Mouse (Mus musculus): ENCODE results near the gene Trim54. TPM values are rescaled to one million over a fixed set of nuclear protein-coding genes. Genes with fewer than 3 reads are reported as not detected.

The Trim54 gene
- total and polyA plus RNA-seq, 3 experiments = not detected

- no peak overlapping the region for H3K27ac ChIP-seq (ENCODE audit: control insufficient read depth, low read depth, low read length)
- H3K4me1 ChIP-seq (ENCODE audit: control insufficient read depth in 1 of 2, insufficient read depth in 2 of 2, low read length in 2 of 2) = peaks cover 2 to 7% of the 10 kb centered on the region in 2 experiments; a peak in 3 of 4 replicates
- no peaks in the 10 kb centered on the region for H3K9me3 ChIP-seq (replicated peaks; ENCODE audit: insufficient read depth, low read length)
- no peak overlapping the region for H3K9ac ChIP-seq (ENCODE audit: control insufficient read depth, low read depth, low read length, poor library complexity, severe bottlenecking)
- H3K4me3 ChIP-seq (ENCODE audit: control insufficient read depth in 1 of 2, insufficient read depth in 1 of 2, low read depth in 2 of 2, low read length in 2 of 2) = no peak overlapping the region
- H3K27me3 ChIP-seq (ENCODE audit: control insufficient read depth in 1 of 2, insufficient read depth in 2 of 2, low read length in 2 of 2) = peaks cover 8 to 10% of the 10 kb centered on the region in 2 experiments
- H3K36me3 ChIP-seq (ENCODE audit: control insufficient read depth in 1 of 2, insufficient read depth in 2 of 2, low read length in 2 of 2) = peaks cover 0 to 5% of the 10 kb centered on the region in 2 experiments; a peak in 1 of 4 replicates
- peak; percentile 77 for DNase-seq (ENCODE audit: low read depth, low spot score)
- H3K79me2 ChIP-seq (ENCODE audit: control insufficient read depth, insufficient read depth, low read length, poor library complexity) = no peaks in the 10 kb centered on the region
- peak; percentile 64 for TF ChIP-seq MXI1 (IDR thresholded peaks at IDR 0.05; ENCODE audit: low read depth, low read length)
- peak; percentile 80; the same call in 1 of the 2 replicates for TF ChIP-seq MAX (IDR thresholded peaks at IDR 0.05; ENCODE audit: low read length)
- peak; percentile 31 to 43; a peak in 2 of 4 replicates for TF ChIP-seq EP300 (IDR thresholded peaks at IDR 0.05; ENCODE audit: low read depth in 1 of 2, low read length in 2 of 2)
- TF ChIP-seq USF1 (IDR thresholded peaks at IDR 0.05; ENCODE audit: low read depth, low read length) = no peak
- TF ChIP-seq RCOR1 (IDR thresholded peaks at IDR 0.05; ENCODE audit: low read depth, low read length) = no peak
- no peak for TF ChIP-seq RAD21 (IDR thresholded peaks at IDR 0.05; ENCODE audit: low read depth, low read length)
- TF ChIP-seq GATA1 (IDR thresholded peaks at IDR 0.05; ENCODE audit: low read depth, low read length) = peak; percentile 46; the same call in 1 of the 2 replicates
- TF ChIP-seq SIN3A (IDR thresholded peaks at IDR 0.05; ENCODE audit: low read length) = peak; percentile 58; the same call in 1 of the 2 replicates
Observed at GRCm38 (mm10) chr5:31121111-31121510, 4.6 kb downstream of the Trim54 start.

DNA sequence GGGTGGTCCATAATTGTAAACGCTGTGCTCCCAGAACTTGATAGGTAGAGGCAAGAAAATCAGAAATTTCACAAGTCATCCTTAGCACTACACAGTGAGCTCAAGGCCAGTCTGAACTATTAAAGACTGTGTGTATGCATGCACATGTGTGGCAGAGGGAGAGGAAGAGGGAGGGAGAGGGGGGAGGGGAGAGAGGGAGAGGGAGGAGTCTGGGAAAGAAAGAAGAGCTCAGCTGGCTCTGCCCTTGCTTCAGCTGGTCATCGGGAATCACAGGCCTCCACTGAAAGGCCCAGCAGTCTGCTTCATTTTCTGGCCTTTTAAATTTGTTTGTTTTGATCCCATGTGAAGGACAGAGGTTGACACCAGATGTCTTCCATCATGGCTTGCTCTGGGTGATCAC lies 7.0 kb downstream of the Trim54 start:
- Histone ChIP-seq H3K79me2 (ENCODE audit: control insufficient read depth, insufficient read depth, low read length, poor library complexity) (no peaks in the 10 kb centered on the region), H3K9ac (ENCODE audit: control insufficient read depth, low read depth, low read length, poor library complexity, severe bottlenecking) (no peak overlapping the region), H3K4me1 (ENCODE audit: control insufficient read depth in 1 of 2, insufficient read depth in 2 of 2, low read length in 2 of 2) (peaks cover 2 to 9% of the 10 kb centered on the region in 2 experiments; a peak in 3 of 4 replicates), H3K27me3 (ENCODE audit: control insufficient read depth in 1 of 2, insufficient read depth in 2 of 2, low read length in 2 of 2) (peaks cover under 1 to 5% of the 10 kb centered on the region in 2 experiments; a peak in 3 of 4 replicates), H3K27ac (ENCODE audit: control insufficient read depth, low read depth, low read length) (no peak overlapping the region), H3K36me3 (ENCODE audit: control insufficient read depth in 1 of 2, insufficient read depth in 2 of 2, low read length in 2 of 2) (peaks cover 0 to 5% of the 10 kb centered on the region in 2 experiments; a peak in 1 of 4 replicates), H3K9me3 (replicated peaks; ENCODE audit: insufficient read depth, low read length) (no peaks in the 10 kb centered on the region), H3K4me3 (ENCODE audit: control insufficient read depth in 1 of 2, insufficient read depth in 1 of 2, low read depth in 2 of 2, low read length in 2 of 2) (no peak overlapping the region)
- TF ChIP-seq BHLHE40 (IDR thresholded peaks at IDR 0.05; ENCODE audit: borderline replicate concordance, low read depth, low read length) = no peak
- no peak for TF ChIP-seq SIN3A (IDR thresholded peaks at IDR 0.05; ENCODE audit: low read length)
- no peak for TF ChIP-seq MEF2A (IDR thresholded peaks at IDR 0.05; ENCODE audit: extremely low read depth, insufficient replicate concordance, low read depth, low read length, poor library complexity, severe bottlenecking)
- no peak for DNase-seq (ENCODE audit: low read depth, low spot score)

DNA sequence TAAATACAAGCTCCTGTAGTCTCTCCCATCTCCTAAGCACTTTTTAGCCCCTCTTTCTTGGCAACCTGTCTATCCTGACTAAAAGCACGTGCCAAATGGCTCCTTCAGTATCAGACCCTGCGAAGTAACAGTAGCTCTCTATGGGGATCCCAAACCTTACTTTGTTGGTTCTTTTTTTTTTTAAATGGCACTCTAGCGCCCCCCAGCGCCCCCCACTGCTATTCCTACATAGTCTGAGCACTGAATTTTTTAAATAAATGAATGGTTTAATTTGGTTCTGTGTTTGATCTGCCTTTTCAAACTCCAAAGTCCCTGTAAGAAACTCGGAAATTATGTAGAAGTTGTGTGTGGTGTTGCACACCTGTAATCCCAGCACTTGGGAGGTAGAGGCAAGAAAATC lies 9.5 kb downstream of the Trim54 start:
- H3K9ac ChIP-seq (ENCODE audit: control insufficient read depth, low read depth, low read length, poor library complexity, severe bottlenecking) = no peak overlapping the region
- H3K4me1 ChIP-seq (ENCODE audit: control insufficient read depth in 1 of 2, insufficient read depth in 2 of 2, low read length in 2 of 2) = peaks cover 2 to 6% of the 10 kb centered on the region in 2 experiments; a peak in 2 of 4 replicates
- DNase-seq (ENCODE audit: low read depth, low spot score) = peak; percentile 64
- H3K27me3 ChIP-seq (ENCODE audit: control insufficient read depth in 1 of 2, insufficient read depth in 2 of 2, low read length in 2 of 2) = peaks cover 12 to 17% of the 10 kb centered on the region in 2 experiments
- no peaks in the 10 kb centered on the region for H3K79me2 ChIP-seq (ENCODE audit: control insufficient read depth, insufficient read depth, low read length, poor library complexity)
- no peak overlapping the region for H3K4me3 ChIP-seq (ENCODE audit: control insufficient read depth in 1 of 2, insufficient read depth in 1 of 2, low read depth in 2 of 2, low read length in 2 of 2)
- no peak overlapping the region for H3K27ac ChIP-seq (ENCODE audit: control insufficient read depth, low read depth, low read length)
- H3K36me3 ChIP-seq (ENCODE audit: control insufficient read depth in 1 of 2, insufficient read depth in 2 of 2, low read length in 2 of 2) = peaks cover 0 to 3% of the 10 kb centered on the region in 2 experiments; a peak in 1 of 4 replicates
- H3K9me3 ChIP-seq (replicated peaks; ENCODE audit: insufficient read depth, low read length) = no peaks in the 10 kb centered on the region
- TF ChIP-seq BHLHE40 (IDR thresholded peaks at IDR 0.05; ENCODE audit: borderline replicate concordance, low read depth, low read length) (peak; percentile 43; the same call in 1 of the 2 replicates), MXI1 (IDR thresholded peaks at IDR 0.05; ENCODE audit: low read depth, low read length) (no peak), EP300 (IDR thresholded peaks at IDR 0.05; ENCODE audit: low read depth in 1 of 2, low read length in 2 of 2) (no peak), ZC3H11A (IDR thresholded peaks at IDR 0.05; ENCODE audit: low read depth, low read length) (0 out of 2 replicates have a peak, but pooled peaks have one; percentile 46), POLR2AphosphoS5 (IDR thresholded peaks at IDR 0.05; ENCODE audit: borderline replicate concordance, low read depth, low read length) (no peak), JUND (IDR thresholded peaks at IDR 0.05; ENCODE audit: low read depth, low read length) (no peak), ZKSCAN1 (IDR thresholded peaks at IDR 0.05; ENCODE audit: low read depth, low read length) (no peak), SIN3A (IDR thresholded peaks at IDR 0.05; ENCODE audit: low read length) (no peak), RAD21 (IDR thresholded peaks at IDR 0.05; ENCODE audit: low read depth, low read length) (peak; percentile 72), CTCF (IDR thresholded peaks at IDR 0.05 in 2 of 3, conservative IDR thresholded peaks at IDR 0.05 in 1 of 3; ENCODE audit: control insufficient read depth in 1 of 3, insufficient read depth in 1 of 3, low read depth in 2 of 3, low read length in 3 of 3, poor library complexity in 1 of 3, severe bottlenecking in 1 of 3) (peak; percentile 47 to 75 (median 69)), MYB (IDR thresholded peaks at IDR 0.05; ENCODE audit: low read depth, low read length) (no peak), SMC3 (IDR thresholded peaks at IDR 0.05; ENCODE audit: low read depth, low read length) (peak; percentile 55), ETS1 (IDR thresholded peaks at IDR 0.05; ENCODE audit: low read depth, low read length) (no peak), E2F4 (IDR thresholded peaks at IDR 0.05; ENCODE audit: borderline replicate concordance, low read depth, low read length) (no peak), RCOR1 (IDR thresholded peaks at IDR 0.05; ENCODE audit: low read depth, low read length) (no peak), MAFK (IDR thresholded peaks at IDR 0.05; ENCODE audit: borderline replicate concordance, low read depth, low read length) (no peak), ELF1 (IDR thresholded peaks at IDR 0.05; ENCODE audit: low read depth, low read length) (no peak), TAL1 (IDR thresholded peaks at IDR 0.05; ENCODE audit: low read length) (no peak), ZNF384 (IDR thresholded peaks at IDR 0.05; ENCODE audit: low read depth, low read length) (peak; percentile 94), NELFE (IDR thresholded peaks at IDR 0.05; ENCODE audit: low read depth, low read length) (no peak)
